In genomic region chr7:141009665-141010064, GRCm38 (mm10) we compare ENCODE assay signal across 11 mouse cellular contexts. TPM values are rescaled to one million over a fixed set of nuclear protein-coding genes. Genes with fewer than 3 reads are reported as not detected.
DNase-seq lines count a peak whose midpoint lies in the region; ATAC-seq and TF ChIP-seq lines count a peak whose summit lies in the region.
"Had no signal": no experiment of that assay in that cellular context is flagged by ENCODE, and none has a peak within 500 bp of the region (broad histone marks: within the 10 kb centered on the region; RNA-seq: fewer than 3 reads in every experiment).

No protein-coding gene starts in this region.

- H3K27ac ChIP-seq in hindbrain, embryonic 14.5 days, result no peak overlapping the region
- no peak overlapping the region for H3K27ac ChIP-seq in hindbrain, embryonic 11.5 days (ENCODE audit: low read depth, low read length)
- H3K27ac ChIP-seq in embryonic facial prominence, embryonic 13.5 days, result no peak overlapping the region
- no peak overlapping the region for H3K27ac ChIP-seq in limb, embryonic 14.5 days (replicated peaks; ENCODE audit: low read depth, low read length)
- no peak overlapping the region for H3K27ac ChIP-seq in midbrain, embryonic 13.5 days

- 0 out of 2 replicates have a peak, but pooled peaks cover 3% of the 10 kb centered on the region for H3K4me1 ChIP-seq in hindbrain, embryonic 14.5 days (replicated peaks; ENCODE audit: control insufficient read depth, insufficient read depth, low read length)
- H3K4me1 ChIP-seq in hindbrain, embryonic 11.5 days (replicated peaks; ENCODE audit: control insufficient read depth, insufficient read depth, low read length), result no peaks in the 10 kb centered on the region
- peaks cover 31% of the 10 kb centered on the region for H3K4me1 ChIP-seq in embryonic facial prominence, embryonic 13.5 days
- H3K4me1 ChIP-seq in limb, embryonic 14.5 days (ENCODE audit: control insufficient read depth, insufficient read depth, low read length), result peaks cover 17% of the 10 kb centered on the region
- peaks cover 8% of the 10 kb centered on the region; the same call in 1 of the 2 replicates for H3K4me1 ChIP-seq in midbrain, embryonic 13.5 days (replicated peaks)

- H3K9ac ChIP-seq in hindbrain, embryonic 14.5 days, result no peak overlapping the region
- H3K9ac ChIP-seq in hindbrain, embryonic 11.5 days (ENCODE audit: low read depth, low read length), result no peak overlapping the region
- peak overlapping the region; percentile 66 for H3K9ac ChIP-seq in embryonic facial prominence, embryonic 13.5 days
- H3K9ac ChIP-seq in limb, embryonic 14.5 days (ENCODE audit: low read depth, low read length, severe bottlenecking), result 0 out of 2 replicates have a peak overlapping the region, but pooled peaks have one; percentile 43
- H3K9ac ChIP-seq in midbrain, embryonic 13.5 days (replicated peaks), result no peak overlapping the region

- no peak for ATAC-seq in hindbrain, embryonic 14.5 days (ENCODE audit: low FRiP score)
- no peak for ATAC-seq in hindbrain, embryonic 11.5 days (ENCODE audit: low FRiP score)
- ATAC-seq in embryonic facial prominence, embryonic 13.5 days (ENCODE audit: insufficient number of reproducible peaks, insufficient read depth, low FRiP score, low TSS enrichment, low read depth), result no peak
- no peak for ATAC-seq in limb, embryonic 14.5 days (ENCODE audit: low FRiP score, low read depth)
- ATAC-seq in midbrain, embryonic 13.5 days, result no peak
- no peak for ATAC-seq in frontal cortex, adult (ENCODE audit: low TSS enrichment)

- TF ChIP-seq POLR2A in limb, embryonic 14.5 days (IDR thresholded peaks at IDR 0.05; ENCODE audit: borderline replicate concordance, extremely low read depth, insufficient read depth, insufficient read length), result no peak

- H3K36me3 ChIP-seq in hindbrain, embryonic 14.5 days (replicated peaks; ENCODE audit: control insufficient read depth, insufficient read depth), result no peaks in the 10 kb centered on the region
- no peaks in the 10 kb centered on the region for H3K36me3 ChIP-seq in hindbrain, embryonic 11.5 days (ENCODE audit: control insufficient read depth, insufficient read depth, low read length)
- H3K36me3 ChIP-seq in C2C12 (ENCODE audit: control insufficient read depth, insufficient read depth), result peaks cover 6% of the 10 kb centered on the region
- H3K36me3 ChIP-seq in embryonic facial prominence, embryonic 13.5 days, result no peaks in the 10 kb centered on the region
- no peaks in the 10 kb centered on the region for H3K36me3 ChIP-seq in limb, embryonic 14.5 days (ENCODE audit: control insufficient read depth, insufficient read depth, low read length)
- no peaks in the 10 kb centered on the region for H3K36me3 ChIP-seq in midbrain, embryonic 13.5 days
- H3K36me3 ChIP-seq: forebrain, embryonic 10.5 days; G1E; midbrain, embryonic 10.5 days had no signal

- TF ChIP-seq CTCF in C2C12 (IDR thresholded peaks at IDR 0.05; ENCODE audit: control insufficient read depth, insufficient read depth, insufficient read length), result no peak

- 0 out of 2 replicates have a peak, but pooled peaks cover 3% of the 10 kb centered on the region for H3K27me3 ChIP-seq in hindbrain, embryonic 14.5 days (ENCODE audit: control insufficient read depth, insufficient read depth, low read length)
- no peaks in the 10 kb centered on the region for H3K27me3 ChIP-seq in hindbrain, embryonic 11.5 days (ENCODE audit: control insufficient read depth, insufficient read depth, low read length)
- H3K27me3 ChIP-seq in C2C12 (ENCODE audit: control insufficient read depth, insufficient read depth, insufficient read length), result no peaks in the 10 kb centered on the region
- H3K27me3 ChIP-seq in embryonic facial prominence, embryonic 13.5 days, result no peaks in the 10 kb centered on the region
- no peaks in the 10 kb centered on the region for H3K27me3 ChIP-seq in limb, embryonic 14.5 days (ENCODE audit: control insufficient read depth, insufficient read depth, low read length)
- H3K27me3 ChIP-seq in midbrain, embryonic 13.5 days, result no peaks in the 10 kb centered on the region

- 93% methylated on average over 9 of the region's 9 CpGs for WGBS in hindbrain, embryonic 14.5 days
- 89% methylated on average over 9 of the region's 9 CpGs for WGBS in hindbrain, embryonic 11.5 days
- WGBS in embryonic facial prominence, embryonic 13.5 days, result 85% methylated on average over 9 of the region's 9 CpGs
- WGBS in limb, embryonic 14.5 days, result 82% methylated on average over 9 of the region's 9 CpGs
- 92% methylated on average over 9 of the region's 9 CpGs for WGBS in midbrain, embryonic 13.5 days

- peaks cover 11% of the 10 kb centered on the region for H3K79me3 ChIP-seq in C2C12 (ENCODE audit: low read depth)

- peak overlapping the region; percentile 69 for H3ac ChIP-seq in C2C12 (ENCODE audit: control insufficient read depth, insufficient read length, low read depth)

- peak overlapping the region; percentile 5 for H3K4me2 ChIP-seq in hindbrain, embryonic 14.5 days (replicated peaks)
- H3K4me2 ChIP-seq in hindbrain, embryonic 11.5 days (replicated peaks; ENCODE audit: low read depth, low read length), result no peak overlapping the region
- H3K4me2 ChIP-seq in embryonic facial prominence, embryonic 13.5 days, result peak overlapping the region; percentile 64
- peak overlapping the region; percentile 56 for H3K4me2 ChIP-seq in limb, embryonic 14.5 days (replicated peaks; ENCODE audit: low read depth, low read length, severe bottlenecking)
- H3K4me2 ChIP-seq in midbrain, embryonic 13.5 days (replicated peaks), result no peak overlapping the region

- DNase-seq in hindbrain, embryonic 14.5 days (ENCODE audit: low spot score), result no peak
- no peak for DNase-seq in hindbrain, embryonic 11.5 days (ENCODE audit: low spot score)
- DNase-seq in limb, embryonic 14.5 days (ENCODE audit: low spot score), result no peak
- no peak for DNase-seq in left cerebral cortex, adult 11 months (ENCODE audit: low spot score)

- no peak overlapping the region for H3K4me3 ChIP-seq in hindbrain, embryonic 14.5 days (replicated peaks; ENCODE audit: low read length)
- no peak overlapping the region for H3K4me3 ChIP-seq in hindbrain, embryonic 11.5 days (ENCODE audit: low read depth, low read length)
- H3K4me3 ChIP-seq in C2C12 (ENCODE audit: insufficient read depth, poor library complexity, severe bottlenecking), result peak overlapping the region; percentile 59
- peak overlapping the region; percentile 42 for H3K4me3 ChIP-seq in embryonic facial prominence, embryonic 13.5 days
- H3K4me3 ChIP-seq in limb, embryonic 14.5 days (replicated peaks; ENCODE audit: low read length), result peak overlapping the region; percentile 32
- H3K4me3 ChIP-seq in midbrain, embryonic 13.5 days (replicated peaks), result no peak overlapping the region

- H3K9me3 ChIP-seq in hindbrain, embryonic 14.5 days (ENCODE audit: control insufficient read depth, low read length), result no peaks in the 10 kb centered on the region
- no peaks in the 10 kb centered on the region for H3K9me3 ChIP-seq in hindbrain, embryonic 11.5 days (ENCODE audit: control insufficient read depth, low read length)
- no peaks in the 10 kb centered on the region for H3K9me3 ChIP-seq in embryonic facial prominence, embryonic 13.5 days
- H3K9me3 ChIP-seq in limb, embryonic 14.5 days (ENCODE audit: control insufficient read depth, low read length), result no peaks in the 10 kb centered on the region
- no peaks in the 10 kb centered on the region for H3K9me3 ChIP-seq in midbrain, embryonic 13.5 days
- H3K9me3 ChIP-seq: forebrain, embryonic 10.5 days; G1E; midbrain, embryonic 10.5 days had no signal

- peaks cover 14% of the 10 kb centered on the region for H3K79me2 ChIP-seq in C2C12 (ENCODE audit: control insufficient read depth, insufficient read depth)

RNA-seq across cellular contexts. Expression of gene Ifitm3, which starts 0.9 kb away (rescaled TPM):
- 28.3 and 45.1 TPM in 2 replicates for polyA plus RNA-seq in hindbrain, embryonic 14.5 days (2014; fragmentation: Nextera tagmentation; extraction: Ambion mirVana)
- 18.6 and 20.6 TPM in 2 replicates for polyA plus RNA-seq in hindbrain, embryonic 11.5 days (2014; fragmentation: Nextera tagmentation; extraction: Ambion mirVana)
- 956 TPM for polyA plus RNA-seq in C2C12 (2012; fragmentation: generic; extraction: Trizol)
- 98.1 and 109 TPM in 2 replicates for polyA plus RNA-seq in embryonic facial prominence, embryonic 13.5 days (2015; fragmentation: Nextera tagmentation; extraction: Ambion mirVana)
- polyA plus RNA-seq in limb, embryonic 14.5 days (2012; rRNA removed), result 85.6 and 91.3 TPM in 2 replicates
- polyA plus RNA-seq in limb, embryonic 14.5 days (2014; fragmentation: Nextera tagmentation; extraction: Ambion mirVana), result 184 and 201 TPM in 2 replicates
- 22.6 and 26.2 TPM in 2 replicates for polyA plus RNA-seq in midbrain, embryonic 13.5 days (2015; fragmentation: Nextera tagmentation; extraction: Ambion mirVana)
- polyA plus RNA-seq: G1E had no signal

RNA-seq across cellular contexts. Expression of gene Ifitm6, which starts 8.1 kb away (rescaled TPM):
- 0.95 and 1.1 TPM in 2 replicates for polyA plus RNA-seq in hindbrain, embryonic 14.5 days (2014; fragmentation: Nextera tagmentation; extraction: Ambion mirVana)
- polyA plus RNA-seq in hindbrain, embryonic 11.5 days (2014; fragmentation: Nextera tagmentation; extraction: Ambion mirVana), result 0.24 TPM in 1 of 2 replicates, not detected in the other
- polyA plus RNA-seq in C2C12 (2012; fragmentation: generic; extraction: Trizol), result 1.3 TPM
- polyA plus RNA-seq in embryonic facial prominence, embryonic 13.5 days (2015; fragmentation: Nextera tagmentation; extraction: Ambion mirVana), result 0.45 TPM in 1 of 2 replicates, not detected in the other
- polyA plus RNA-seq in limb, embryonic 14.5 days (2012; rRNA removed), result 1.3 and 1.8 TPM in 2 replicates
- 1.2 and 1.7 TPM in 2 replicates for polyA plus RNA-seq in limb, embryonic 14.5 days (2014; fragmentation: Nextera tagmentation; extraction: Ambion mirVana)
- 0.51 and 0.54 TPM in 2 replicates for polyA plus RNA-seq in midbrain, embryonic 13.5 days (2015; fragmentation: Nextera tagmentation; extraction: Ambion mirVana)
- polyA plus RNA-seq: forebrain, embryonic 10.5 days; G1E; midbrain, embryonic 10.5 days had no signal

RNA-seq across cellular contexts. Expression of gene Gm17387, which starts 19.3 kb away (rescaled TPM):
- not detected in 2 replicates for polyA plus RNA-seq in hindbrain, embryonic 14.5 days (2014; fragmentation: Nextera tagmentation; extraction: Ambion mirVana)
- not detected in 2 replicates for polyA plus RNA-seq in hindbrain, embryonic 11.5 days (2014; fragmentation: Nextera tagmentation; extraction: Ambion mirVana)
- polyA plus RNA-seq in C2C12 (2012; fragmentation: generic; extraction: Trizol), result not detected
- polyA plus RNA-seq in embryonic facial prominence, embryonic 13.5 days (2015; fragmentation: Nextera tagmentation; extraction: Ambion mirVana), result not detected in 2 replicates
- polyA plus RNA-seq in limb, embryonic 14.5 days (2012; rRNA removed), result not detected in 2 replicates
- not detected in 2 replicates for polyA plus RNA-seq in limb, embryonic 14.5 days (2014; fragmentation: Nextera tagmentation; extraction: Ambion mirVana)
- polyA plus RNA-seq in midbrain, embryonic 13.5 days (2015; fragmentation: Nextera tagmentation; extraction: Ambion mirVana), result not detected in 2 replicates
- polyA plus RNA-seq: forebrain, embryonic 10.5 days; G1E; midbrain, embryonic 10.5 days had no signal

RNA-seq across cellular contexts. Expression of gene Ifitm1, which starts 42.6 kb away (rescaled TPM):
- 16.8 and 21.9 TPM in 2 replicates for polyA plus RNA-seq in hindbrain, embryonic 14.5 days (2014; fragmentation: Nextera tagmentation; extraction: Ambion mirVana)
- polyA plus RNA-seq in hindbrain, embryonic 11.5 days (2014; fragmentation: Nextera tagmentation; extraction: Ambion mirVana), result 6.9 and 7.8 TPM in 2 replicates
- polyA plus RNA-seq in C2C12 (2012; fragmentation: generic; extraction: Trizol), result 60.7 TPM
- polyA plus RNA-seq in embryonic facial prominence, embryonic 13.5 days (2015; fragmentation: Nextera tagmentation; extraction: Ambion mirVana), result 91.5 and 101 TPM in 2 replicates
- polyA plus RNA-seq in limb, embryonic 14.5 days (2012; rRNA removed), result 68.1 and 115 TPM in 2 replicates
- 55.4 and 66.7 TPM in 2 replicates for polyA plus RNA-seq in limb, embryonic 14.5 days (2014; fragmentation: Nextera tagmentation; extraction: Ambion mirVana)
- polyA plus RNA-seq in midbrain, embryonic 13.5 days (2015; fragmentation: Nextera tagmentation; extraction: Ambion mirVana), result 10.2 and 10.3 TPM in 2 replicates
- polyA plus RNA-seq: G1E had no signal

RNA-seq across cellular contexts. Expression of gene B4galnt4, which starts 51.2 kb away (rescaled TPM):
- 38.4 and 41.5 TPM in 2 replicates for polyA plus RNA-seq in hindbrain, embryonic 14.5 days (2014; fragmentation: Nextera tagmentation; extraction: Ambion mirVana)
- 15.1 and 18.1 TPM in 2 replicates for polyA plus RNA-seq in hindbrain, embryonic 11.5 days (2014; fragmentation: Nextera tagmentation; extraction: Ambion mirVana)
- 4.0 TPM for polyA plus RNA-seq in C2C12 (2012; fragmentation: generic; extraction: Trizol)
- 26.4 and 27.4 TPM in 2 replicates for polyA plus RNA-seq in embryonic facial prominence, embryonic 13.5 days (2015; fragmentation: Nextera tagmentation; extraction: Ambion mirVana)
- 46.5 and 53.7 TPM in 2 replicates for polyA plus RNA-seq in limb, embryonic 14.5 days (2012; rRNA removed)
- 12.3 and 17.1 TPM in 2 replicates for polyA plus RNA-seq in limb, embryonic 14.5 days (2014; fragmentation: Nextera tagmentation; extraction: Ambion mirVana)
- 44.1 and 48.3 TPM in 2 replicates for polyA plus RNA-seq in midbrain, embryonic 13.5 days (2015; fragmentation: Nextera tagmentation; extraction: Ambion mirVana)
- polyA plus RNA-seq: G1E had no signal

Comparison
In these comparisons a context has a peak if more than half of its experiments do, and no peak if none do; other contexts are left out.
1. H3K4me2 ChIP-seq: peak in hindbrain, embryonic 14.5 days (single experiment), embryonic facial prominence, embryonic 13.5 days (single experiment) and limb, embryonic 14.5 days (single experiment); none in hindbrain, embryonic 11.5 days (single experiment) and midbrain, embryonic 13.5 days (single experiment).
2. H3K4me3 ChIP-seq: peak in C2C12 (single experiment), embryonic facial prominence, embryonic 13.5 days (single experiment) and limb, embryonic 14.5 days (single experiment); none in hindbrain, embryonic 14.5 days (single experiment), hindbrain, embryonic 11.5 days (single experiment) and midbrain, embryonic 13.5 days (single experiment).
3. H3K9ac ChIP-seq: peak in embryonic facial prominence, embryonic 13.5 days (single experiment) and limb, embryonic 14.5 days (single experiment); none in hindbrain, embryonic 14.5 days (single experiment), hindbrain, embryonic 11.5 days (single experiment) and midbrain, embryonic 13.5 days (single experiment).